Mouse (Mus musculus) MEL (cell line): ENCODE measurements around the gene Ctnnb1. TPM values are rescaled to one million over a fixed set of nuclear protein-coding genes. Genes with fewer than 3 reads are reported as not detected.

Experiments
- DNase-seq: peaks from one replicate; pipeline ENCODE4 v3.0.0; 2011; ENCODE audit warnings: low read depth, low spot score
- H3K27ac ChIP-seq: 2 replicates; pipeline ENCODE4 v1.5.1; 2012; ENCODE audit warnings: low read depth, mild to moderate bottlenecking, control low read depth, low read length, moderate library complexity; ENCODE audit not compliant: control insufficient read depth
- H3K27me3 ChIP-seq, 2 experiments: fragments of 150-350 bp in 1 of 2; sonication (generic) in 1 of 2; 2 replicates each; pipeline ENCODE4 v1.6.1; 2012; ENCODE audit warnings: low read length in 2 of 2, mild to moderate bottlenecking in 2 of 2, improper control_type of control experiment in 1 of 2, moderate library complexity in 1 of 2; ENCODE audit not compliant: insufficient read depth in 2 of 2, control insufficient read depth in 1 of 2
- H3K36me3 ChIP-seq, 2 experiments: 2 replicates each; pipeline ENCODE4 v1.6.1; 2012 to 2014; ENCODE audit warnings: low read length in 2 of 2, improper control_type of control experiment in 1 of 2, inconsistent platforms in 1 of 2, mild to moderate bottlenecking in 1 of 2; ENCODE audit not compliant: insufficient read depth in 2 of 2, control insufficient read depth in 1 of 2
- H3K4me1 ChIP-seq, 2 experiments: fragments of 150-350 bp in 1 of 2; sonication (generic) in 1 of 2; 2 replicates each; pipeline ENCODE4 v1.6.1; 2012; ENCODE audit warnings: low read length in 2 of 2, improper control_type of control experiment in 1 of 2, mild to moderate bottlenecking in 1 of 2; ENCODE audit not compliant: insufficient read depth in 2 of 2, control insufficient read depth in 1 of 2
- H3K4me3 ChIP-seq, 2 experiments: fragments of 150-350 bp in 1 of 2; sonication (generic) in 1 of 2; 2 replicates each; pipeline ENCODE4 v1.5.1; 2012; ENCODE audit warnings: low read depth in 2 of 2, low read length in 2 of 2, mild to moderate bottlenecking in 2 of 2, moderate library complexity in 2 of 2, control low read depth in 1 of 2, improper control_type of control experiment in 1 of 2; ENCODE audit not compliant: control insufficient read depth in 1 of 2, insufficient read depth in 1 of 2
- H3K79me2 ChIP-seq: 2 replicates; pipeline ENCODE4 v1.6.1; 2012; ENCODE audit warnings: mild to moderate bottlenecking, low read length, moderate library complexity; ENCODE audit not compliant: control insufficient read depth, poor library complexity, insufficient read depth
- H3K9ac ChIP-seq: 2 replicates; pipeline ENCODE4 v1.6.1; 2012; ENCODE audit warnings: low read depth, mild to moderate bottlenecking, control low read depth, low read length, moderate library complexity; ENCODE audit not compliant: control insufficient read depth, poor library complexity, severe bottlenecking
- H3K9me3 ChIP-seq: fragments of 150-350 bp; sonication (generic); replicated peaks from 2 replicates; pipeline ENCODE4 v1.6.1; 2012; ENCODE audit warnings: mild to moderate bottlenecking, low read length, improper control_type of control experiment, moderate library complexity; ENCODE audit not compliant: insufficient read depth
- BHLHE40 ChIP-seq: IDR thresholded peaks from 2 replicates; pipeline ENCODE4 v1.6.1; 2012; ENCODE audit warnings: low read depth, mild to moderate bottlenecking, inconsistent platforms, low read length, improper control_type of control experiment, borderline replicate concordance
- CHD2 ChIP-seq: IDR thresholded peaks from 2 replicates; pipeline ENCODE4 v1.6.1; 2011; ENCODE audit warnings: low read length, improper control_type of control experiment
- CTCF ChIP-seq, 3 experiments: IDR thresholded peaks in 2 of 3; conservative IDR thresholded peaks in 1 of 3; 2 replicates each; pipeline ENCODE4 v1.5.1; 2011 to 2012; ENCODE audit warnings: low read length in 3 of 3, low read depth in 2 of 3, mild to moderate bottlenecking in 2 of 3, improper control_type of control experiment in 1 of 3, inconsistent platforms in 1 of 3, mixed read lengths in 1 of 3, moderate library complexity in 1 of 3; ENCODE audit not compliant: control insufficient read depth in 1 of 3, insufficient read depth in 1 of 3, poor library complexity in 1 of 3, severe bottlenecking in 1 of 3
- EP300 ChIP-seq, 2 experiments: IDR thresholded peaks; 2 replicates each; pipeline ENCODE4 v1.6.1; 2011; ENCODE audit warnings: improper control_type of control experiment in 2 of 2, low read length in 2 of 2, low read depth in 1 of 2, mild to moderate bottlenecking in 1 of 2
- ETS1 ChIP-seq: IDR thresholded peaks from 2 replicates; pipeline ENCODE4 v1.6.1; 2012; ENCODE audit warnings: low read depth, mild to moderate bottlenecking, inconsistent platforms, low read length, improper control_type of control experiment, moderate library complexity
- GATA1 ChIP-seq: IDR thresholded peaks from 2 replicates; pipeline ENCODE4 v1.6.1; 2011; ENCODE audit warnings: low read depth, low read length, improper control_type of control experiment
- HCFC1 ChIP-seq: IDR thresholded peaks from 2 replicates; pipeline ENCODE4 v1.6.1; 2012; ENCODE audit warnings: low read depth, mild to moderate bottlenecking, inconsistent platforms, low read length, improper control_type of control experiment, moderate library complexity
- JUND ChIP-seq: IDR thresholded peaks from 2 replicates; pipeline ENCODE4 v1.6.1; 2011; ENCODE audit warnings: low read depth, mild to moderate bottlenecking, improper control_type of control experiment, low read length
- KAT2A ChIP-seq: conservative IDR thresholded peaks from 2 replicates; pipeline ENCODE4 v1.6.1; 2012; ENCODE audit warnings: low read depth, low read length, improper control_type of control experiment, inconsistent platforms
- MAFK ChIP-seq: IDR thresholded peaks from 2 replicates; pipeline ENCODE4 v1.6.1; 2011; ENCODE audit warnings: low read depth, mild to moderate bottlenecking, low read length, improper control_type of control experiment, borderline replicate concordance
- MAX ChIP-seq: IDR thresholded peaks from 2 replicates; pipeline ENCODE4 v1.6.1; 2011; ENCODE audit warnings: low read length, improper control_type of control experiment
- MYB ChIP-seq: IDR thresholded peaks from 2 replicates; pipeline ENCODE4 v1.6.1; 2011; ENCODE audit warnings: mild to moderate bottlenecking, low read depth, low read length, improper control_type of control experiment
- NELFE ChIP-seq: IDR thresholded peaks from 2 replicates; pipeline ENCODE4 v1.6.1; 2011; ENCODE audit warnings: low read depth, low read length, improper control_type of control experiment
- NRF1 ChIP-seq: IDR thresholded peaks from 2 replicates; pipeline ENCODE4 v1.6.1; 2014; ENCODE audit warnings: low read depth, mild to moderate bottlenecking, inconsistent platforms, low read length, improper control_type of control experiment, moderate library complexity; ENCODE audit not compliant: poor library complexity, insufficient read depth, severe bottlenecking
- POLR2AphosphoS2 ChIP-seq: IDR thresholded peaks from 2 replicates; pipeline ENCODE4 v1.6.1; 2011; ENCODE audit warnings: low read length, improper control_type of control experiment
- RAD21 ChIP-seq: IDR thresholded peaks from 2 replicates; pipeline ENCODE4 v1.6.1; 2011; ENCODE audit warnings: mild to moderate bottlenecking, low read depth, low read length, improper control_type of control experiment
- RCOR1 ChIP-seq: IDR thresholded peaks from 2 replicates; pipeline ENCODE4 v1.6.1; 2012; ENCODE audit warnings: low read depth, mild to moderate bottlenecking, inconsistent platforms, low read length, improper control_type of control experiment
- USF1 ChIP-seq: IDR thresholded peaks from 2 replicates; pipeline ENCODE4 v1.6.1; 2014; ENCODE audit warnings: low read depth, mild to moderate bottlenecking, inconsistent platforms, low read length, improper control_type of control experiment, moderate library complexity
- ZC3H11A ChIP-seq: IDR thresholded peaks from 2 replicates; pipeline ENCODE4 v1.6.1; 2012; ENCODE audit warnings: low read depth, mild to moderate bottlenecking, inconsistent platforms, low read length, improper control_type of control experiment
- ZKSCAN1 ChIP-seq: IDR thresholded peaks from 2 replicates; pipeline ENCODE4 v1.6.1; 2012; ENCODE audit warnings: low read depth, mild to moderate bottlenecking, inconsistent platforms, low read length, improper control_type of control experiment, moderate library complexity
- ZNF384 ChIP-seq: IDR thresholded peaks from 2 replicates; pipeline ENCODE4 v1.6.1; 2012; ENCODE audit warnings: low read depth, mild to moderate bottlenecking, inconsistent platforms, low read length, improper control_type of control experiment
- polyA plus RNA-seq, 2 experiments: library from polyadenylated mRNA; stranded (reverse) in 1 of 2; unstranded in 1 of 2; fragments of >175 nt in 1 of 2; fragments of >200 nt in 1 of 2; gene quantifications; 2 replicates each; pipeline versions ENCODE4 v1.2.1 to v1.2.4; 2012; ENCODE audit warnings: low replicate concordance in 2 of 2, low read depth in 1 of 2; ENCODE audit not compliant: insufficient read length in 2 of 2, insufficient read depth in 1 of 2, missing spikeins in 1 of 2
- total RNA-seq: library from RNA; depleted of rRNA; stranded (reverse); fragments of 300-350 nt; gene quantifications from 2 replicates; pipeline ENCODE4 v1.2.3, GENCODE M21; 2012

The Ctnnb1 gene
- total and polyA plus RNA-seq, 3 experiments: 302 to 701 (median 377) TPM

- TF ChIP-seq MYB: no peak
- no peak for TF ChIP-seq RCOR1
- TF ChIP-seq MAX: no peak
- no peak for TF ChIP-seq CHD2
- no peak for TF ChIP-seq NELFE
- TF ChIP-seq USF1: no peak
- TF ChIP-seq ETS1: no peak
- no peak for TF ChIP-seq NRF1
- no peak for TF ChIP-seq EP300 (IDR thresholded peaks at IDR 0.05; ENCODE audit: low read depth in 1 of 2, low read length in 2 of 2)
- no peak for TF ChIP-seq MAFK
- TF ChIP-seq RAD21: no peak
- no peak for TF ChIP-seq HCFC1
- TF ChIP-seq GATA1: no peak
- no peaks in the 10 kb centered on the region for H3K4me1 ChIP-seq
Measured at GRCm38 (mm10) chr9:120908461-120908860, 20.6 kb upstream of the Ctnnb1 start.

GRCm38 (mm10) chr9:120913152-120913551 is 15.9 kb upstream of the Ctnnb1 start:
- H3K27ac ChIP-seq: no peak overlapping the region
- H3K36me3 ChIP-seq: 0 out of 4 replicates have a peak, but pooled peaks cover 0 to under 1% of the 10 kb centered on the region in 2 experiments
- TF ChIP-seq JUND: no peak
- no peaks in the 10 kb centered on the region for H3K9me3 ChIP-seq
- no peak for DNase-seq
- no peak overlapping the region for H3K4me3 ChIP-seq
- H3K9ac ChIP-seq: no peak overlapping the region
- H3K27me3 ChIP-seq: no peaks in the 10 kb centered on the region; a peak in 1 of 4 replicates
- peaks cover 0 to 2% of the 10 kb centered on the region in 2 experiments; a peak in 2 of 4 replicates for H3K4me1 ChIP-seq
- no peaks in the 10 kb centered on the region for H3K79me2 ChIP-seq

More at GRCm38 (mm10) chr9:120908461-120908860, 20.6 kb upstream of the Ctnnb1 start:
- H3K9ac ChIP-seq: no peak overlapping the region
- no peak overlapping the region for H3K4me3 ChIP-seq
- no peaks in the 10 kb centered on the region; a peak in 1 of 4 replicates for H3K27me3 ChIP-seq
- H3K9me3 ChIP-seq: no peaks in the 10 kb centered on the region
- H3K79me2 ChIP-seq: no peaks in the 10 kb centered on the region
- DNase-seq: no peak
- H3K36me3 ChIP-seq: no peaks in the 10 kb centered on the region
- H3K27ac ChIP-seq: no peak overlapping the region

GRCm38 (mm10) chr9:120914429-120914828 is 14.6 kb upstream of the Ctnnb1 start:
- H3K27ac ChIP-seq: no peak overlapping the region
- no peaks in the 10 kb centered on the region for H3K79me2 ChIP-seq
- no peaks in the 10 kb centered on the region for H3K9me3 ChIP-seq
- H3K4me3 ChIP-seq: no peak overlapping the region
- no peak for TF ChIP-seq USF1
- TF ChIP-seq POLR2AphosphoS2: no peak
- no peak for TF ChIP-seq CTCF (IDR thresholded peaks at IDR 0.05 in 2 of 3, conservative IDR thresholded peaks at IDR 0.05 in 1 of 3; ENCODE audit: control insufficient read depth in 1 of 3, insufficient read depth in 1 of 3, low read depth in 2 of 3, low read length in 3 of 3, poor library complexity in 1 of 3, severe bottlenecking in 1 of 3)
- TF ChIP-seq BHLHE40: no peak
- no peak for TF ChIP-seq ZKSCAN1
- no peak for TF ChIP-seq KAT2A
- TF ChIP-seq GATA1: no peak
- no peak for TF ChIP-seq MAFK
- no peak for TF ChIP-seq ZC3H11A
- no peak for TF ChIP-seq ZNF384
- TF ChIP-seq, all 39 proteins: peak for 0
- Histone ChIP-seq H3K4me1 (peaks cover 5 to 13% of the 10 kb centered on the region in 2 experiments), H3K9ac (no peak overlapping the region), H3K27me3 (no peaks in the 10 kb centered on the region; a peak in 1 of 4 replicates), H3K36me3 (peaks cover 0 to 10% of the 10 kb centered on the region in 2 experiments; a peak in 2 of 4 replicates)
- no peak for DNase-seq
